Mouse (Mus musculus): ENCODE data around the gene Uts2r.

- TF ChIP-seq ZNF384 (IDR thresholded peaks at IDR 0.05; ENCODE audit: low read depth, low read length) (no peak), UBTF (IDR thresholded peaks at IDR 0.05; ENCODE audit: borderline replicate concordance, insufficient read depth, low read depth, low read length) (no peak), TCF12 (IDR thresholded peaks at IDR 0.05; ENCODE audit: low read depth, low read length) (no peak), CTCF (IDR thresholded peaks at IDR 0.05 in 2 of 3, conservative IDR thresholded peaks at IDR 0.05 in 1 of 3; ENCODE audit: control insufficient read depth in 1 of 3, insufficient read depth in 1 of 3, low read depth in 2 of 3, low read length in 3 of 3, poor library complexity in 1 of 3, severe bottlenecking in 1 of 3) (no peak), ZC3H11A (IDR thresholded peaks at IDR 0.05; ENCODE audit: low read depth, low read length) (no peak), POLR2A (IDR thresholded peaks at IDR 0.05; ENCODE audit: control insufficient read depth in 1 of 2, insufficient read depth in 1 of 2, low read depth in 1 of 2, low read length in 2 of 2, poor library complexity in 1 of 2) (no peak), GATA1 (IDR thresholded peaks at IDR 0.05; ENCODE audit: low read depth, low read length) (no peak), NELFE (IDR thresholded peaks at IDR 0.05; ENCODE audit: low read depth, low read length) (no peak)
Measured at GRCm38 (mm10) chr11:121134600-121134999, 25.5 kb upstream of the Uts2r start.
